Mouse (Mus musculus) CD4-positive, CD25-positive, alpha-beta regulatory T cell (primary cell): Measurements from ENCODE around the gene Adnp. TPM values are rescaled to one million over a fixed set of nuclear protein-coding genes. Genes with fewer than 3 reads are reported as not detected.

Source experiments
- polyA plus RNA-seq: library from polyadenylated mRNA; unstranded; fragments of 100-300 nt; shearing (Covaris generic); gene quantifications from one replicate; pipeline ENCODE4 v1.2.1, GENCODE M21; 2017

Adnp gene
- 27.6 TPM for polyA plus RNA-seq

GRCm38 (mm10) chr2:168206725-168207644, at the start of gene Adnp:
TSS of gene Adnp (minus strand) at chr2:168207112.

GRCm38 (mm10) chr2:168230026-168230728, 23.3 kb upstream of the Adnp start, which contains the start of the genes Gm20716, Dpm1 and Mocs3:
TSS of gene Gm20716 (minus strand) at chr2:168230364.
TSS of gene Dpm1 (minus strand) at chr2:168230591.
TSS of gene Mocs3 (plus strand) at chr2:168230622.

Other genes with a start within 250 kb of the Adnp start
- gene Ripor3, start 196.5 kb downstream of the Adnp start, polyA plus RNA-seq: 0.77 TPM
- 6.9 TPM for gene Pard6b, start 126.1 kb downstream of the Adnp start, polyA plus RNA-seq
- 9.6 TPM for gene Gm20716, start 23.3 kb upstream of the Adnp start, polyA plus RNA-seq
- gene Dpm1, start 23.5 kb upstream of the Adnp start, polyA plus RNA-seq: 115 TPM
- gene Mocs3, start 23.5 kb upstream of the Adnp start, polyA plus RNA-seq: 14.3 TPM
- not detected for gene Kcng1, start 74.6 kb upstream of the Adnp start, polyA plus RNA-seq